34 mouse cellular contexts compared by ENCODE assay signal in genomic region chr5:45565829-45566228, GRCm38 (mm10).
"Had no signal": no experiment of that assay in that cellular context is flagged by ENCODE, and none has a peak within 500 bp of the region (broad histone marks: within the 10 kb centered on the region; RNA-seq: fewer than 3 reads in every experiment).

No protein-coding gene starts in this region.

- ATAC-seq: inflammation-experienced regulatory T-cells, adult 6 months; intestine, embryonic 15.5 days; intestine, embryonic 16.5 days; intestine, postnatal 0 days had no signal

- DNase-seq: heart, postnatal 10 days; heart, postnatal 14 days; heart, postnatal 36 days; heart, postnatal 4 days; kidney, adult 11 months; kidney, adult 18-20 months; kidney, adult 2 months; kidney, adult 8-10 months; kidney, adult 9 months; kidney, postnatal 10 days; kidney, postnatal 14 days; kidney, postnatal 25 days; kidney, postnatal 36 days; kidney, postnatal 4 days; layer of hippocampus, adult 9-11 months; layer of hippocampus, postnatal 36 days had no signal

- H3K36me3 ChIP-seq: heart, embryonic 10.5 days; heart, embryonic 12.5 days; heart, embryonic 13.5 days; heart, embryonic 15.5 days; hindbrain, embryonic 10.5 days; hindbrain, embryonic 12.5 days; hindbrain, embryonic 13.5 days; hindbrain, embryonic 15.5 days; intestine, embryonic 15.5 days; kidney, embryonic 15.5 days had no signal

- H3K9me3 ChIP-seq: heart, embryonic 10.5 days; heart, embryonic 12.5 days; heart, embryonic 15.5 days; hindbrain, embryonic 10.5 days; hindbrain, embryonic 13.5 days; hindbrain, embryonic 15.5 days; intestine, embryonic 15.5 days; kidney, embryonic 15.5 days had no signal

- H3K27me3 ChIP-seq: heart, embryonic 12.5 days; heart, embryonic 13.5 days; heart, embryonic 15.5 days; hindbrain, embryonic 12.5 days; hindbrain, embryonic 13.5 days; hindbrain, embryonic 15.5 days; intestine, embryonic 15.5 days; kidney, embryonic 15.5 days had no signal

- H3K4me2 ChIP-seq: heart, embryonic 11.5 days; heart, embryonic 12.5 days; heart, embryonic 13.5 days; heart, embryonic 15.5 days; hindbrain, embryonic 12.5 days; hindbrain, embryonic 13.5 days; hindbrain, embryonic 14.5 days; hindbrain, embryonic 15.5 days; intestine, embryonic 15.5 days; kidney, embryonic 15.5 days had no signal

- H3K4me3 ChIP-seq: heart, embryonic 10.5 days; heart, embryonic 12.5 days; heart, embryonic 13.5 days; heart, embryonic 15.5 days; hindbrain, embryonic 10.5 days; hindbrain, embryonic 12.5 days; hindbrain, embryonic 13.5 days; hindbrain, embryonic 15.5 days; intestine, embryonic 15.5 days; kidney, embryonic 15.5 days; layer of hippocampus, adult 2 months; left cerebral cortex, adult 2 months had no signal

- H3K9ac ChIP-seq: heart, embryonic 12.5 days; heart, embryonic 13.5 days; heart, embryonic 15.5 days; hindbrain, embryonic 12.5 days; hindbrain, embryonic 13.5 days; hindbrain, embryonic 14.5 days; hindbrain, embryonic 15.5 days; intestine, embryonic 15.5 days; kidney, embryonic 15.5 days had no signal

- H3K27ac ChIP-seq: heart, embryonic 10.5 days; heart, embryonic 13.5 days; heart, embryonic 15.5 days; hindbrain, embryonic 10.5 days; hindbrain, embryonic 12.5 days; hindbrain, embryonic 13.5 days; hindbrain, embryonic 14.5 days; hindbrain, embryonic 15.5 days; intestine, embryonic 15.5 days; kidney, embryonic 15.5 days; kidney, postnatal 0 days; layer of hippocampus, adult 2 months; left cerebral cortex, adult 2 months had no signal

- H3K4me1 ChIP-seq: heart, embryonic 10.5 days; heart, embryonic 12.5 days; heart, embryonic 13.5 days; heart, embryonic 15.5 days; hindbrain, embryonic 10.5 days; hindbrain, embryonic 12.5 days; hindbrain, embryonic 13.5 days; hindbrain, embryonic 15.5 days; intestine, embryonic 15.5 days; kidney, embryonic 15.5 days had no signal
